Mouse (Mus musculus) embryonic facial prominence, embryonic 11.5 days (tissue): Measurements from ENCODE around the gene Phactr4. TPM values are rescaled to one million over a fixed set of nuclear protein-coding genes. Genes with fewer than 3 reads are reported as not detected.
"Not testable (repeated sequence)": the region's sequence is repeated elsewhere in the genome, so short reads cannot be mapped to it uniquely, and the experiment has no call there.

Experiments used
- ATAC-seq: fragments of 200-750 bp; cut with Nextera tagmentation; replicated peaks from 2 replicates; pipeline ENCODE4 v1.8.0; 2017; ENCODE audit warnings: low read depth; ENCODE audit not compliant: insufficient number of reproducible peaks, low FRiP score, low TSS enrichment
- DNase-seq: peaks from one replicate; pipeline ENCODE4 v3.0.0-alpha.2; 2015; ENCODE audit warnings: low spot score
- H3K27ac ChIP-seq: fragments of 300-500 bp; sonication (generic); replicated peaks from 2 replicates; pipeline ENCODE4 v1.5.1; 2014; ENCODE audit warnings: mild to moderate bottlenecking, low read depth, low read length, control low read depth
- H3K27me3 ChIP-seq: fragments of 300-500 bp; sonication (generic); 2 replicates; pipeline ENCODE4 v1.6.1; 2014; ENCODE audit warnings: mild to moderate bottlenecking, low read length, moderate library complexity, mixed read lengths; ENCODE audit not compliant: control insufficient read depth, insufficient read depth
- H3K36me3 ChIP-seq: fragments of 300-500 bp; sonication (generic); replicated peaks from 2 replicates; pipeline ENCODE4 v1.6.1; 2014; ENCODE audit warnings: low read depth, mild to moderate bottlenecking, low read length, moderate library complexity, mixed read lengths; ENCODE audit not compliant: control insufficient read depth, insufficient read depth
- H3K4me1 ChIP-seq: fragments of 300-500 bp; sonication (generic); 2 replicates; pipeline ENCODE4 v1.6.1; 2014; ENCODE audit warnings: low read length, mixed read lengths; ENCODE audit not compliant: control insufficient read depth, insufficient read depth
- H3K4me2 ChIP-seq: fragments of 300-500 bp; sonication (generic); 2 replicates; pipeline ENCODE4 v1.6.1; 2014; ENCODE audit warnings: low read depth, mild to moderate bottlenecking, control low read depth, low read length, moderate library complexity
- H3K4me3 ChIP-seq: fragments of 300-500 bp; sonication (generic); 2 replicates; pipeline ENCODE4 v1.5.1; 2014; ENCODE audit warnings: low read depth, low read length, control low read depth
- H3K9ac ChIP-seq: fragments of 300-500 bp; sonication (generic); replicated peaks from 2 replicates; pipeline ENCODE4 v1.6.1; 2014; ENCODE audit warnings: mild to moderate bottlenecking, control low read depth, low read length
- H3K9me3 ChIP-seq: fragments of 300-500 bp; sonication (generic); replicated peaks from 2 replicates; pipeline ENCODE4 v1.6.1; 2016; ENCODE audit warnings: mild to moderate bottlenecking, low read length, inconsistent platforms, mixed read lengths; ENCODE audit not compliant: control insufficient read depth
- WGBS: fragments of 180-500 bp; shearing (Covaris S2); extraction: QIAGEN DNeasy Blood & Tissue Kit; methylation state at CpG from one replicate; pipeline ENCODE4 v1.1.7; 2014; 5-methylcytosine and 5-hydroxymethylcytosine counted together
- polyA plus RNA-seq: library from polyadenylated mRNA; unstranded; fragments of >200 nt; fragmentation: Nextera tagmentation; extraction: Ambion mirVana; gene quantifications from 2 replicates; pipeline ENCODE4 v1.2.1, GENCODE M21; 2014

The Phactr4 gene
- polyA plus RNA-seq, 1 experiment from 2014 or later: 23.1 TPM

GRCm38 (mm10) chr4:132427493-132427892 lies 5.2 kb upstream of the Phactr4 start:
- no peaks in the 10 kb centered on the region for H3K4me1 ChIP-seq
- WGBS: 81% methylated on average over 4 of the region's 4 CpGs
- H3K9ac ChIP-seq: no peak overlapping the region

GRCm38 (mm10) chr4:132426021-132426420 lies 3.7 kb upstream of the Phactr4 start:
- H3K9me3 ChIP-seq: no peaks in the 10 kb centered on the region
- WGBS: 74% methylated on average over 2 of the region's 2 CpGs
- no peak overlapping the region for H3K4me2 ChIP-seq
- H3K4me3 ChIP-seq: no peak overlapping the region
- DNase-seq: no peak
- no peak for ATAC-seq
- no peaks in the 10 kb centered on the region for H3K36me3 ChIP-seq
- no peak overlapping the region for H3K9ac ChIP-seq
- no peaks in the 10 kb centered on the region for H3K4me1 ChIP-seq
- no peaks in the 10 kb centered on the region for H3K27me3 ChIP-seq
- no peak overlapping the region for H3K27ac ChIP-seq

More at GRCm38 (mm10) chr4:132427493-132427892, 5.2 kb upstream of the Phactr4 start:
- DNase-seq (no peak), ATAC-seq (no peak)
- Histone ChIP-seq H3K36me3 (no peaks in the 10 kb centered on the region), H3K4me2 (no peak overlapping the region), H3K27ac (no peak overlapping the region), H3K4me3 (no peak overlapping the region), H3K27me3 (no peaks in the 10 kb centered on the region), H3K9me3 (no peaks in the 10 kb centered on the region)

DNA sequence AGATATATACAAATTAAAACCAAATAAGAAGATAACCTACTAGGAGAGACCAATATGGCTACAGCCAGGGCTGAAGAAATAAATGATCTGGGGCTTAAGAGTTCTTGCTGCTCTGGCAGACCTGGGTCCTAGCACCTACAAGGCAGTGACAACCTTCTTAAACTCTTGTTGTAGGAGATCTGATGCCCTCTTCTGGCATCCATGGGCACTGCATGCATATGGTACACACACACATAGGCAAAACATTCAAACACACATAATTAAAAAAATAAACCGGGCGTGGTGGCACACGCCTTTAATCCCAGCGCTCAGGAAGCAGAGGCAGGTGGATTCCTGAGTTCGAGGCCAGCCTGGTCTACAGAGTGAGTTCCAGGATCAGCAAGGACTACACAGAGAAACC lies 2.5 kb upstream of the Phactr4 start:
- Histone ChIP-seq H3K27me3 (no peaks in the 10 kb centered on the region), H3K4me2 (no peak overlapping the region), H3K27ac (no peak overlapping the region), H3K4me3 (no peak overlapping the region), H3K9me3 (no peaks in the 10 kb centered on the region), H3K4me1 (no peaks in the 10 kb centered on the region), H3K36me3 (no peaks in the 10 kb centered on the region), H3K9ac (no peak overlapping the region)
- DNase-seq (no peak), ATAC-seq (no peak)
- WGBS: 98% methylated on average over 5 of the region's 5 CpGs

- WGBS: 1% methylated on average over 13 of the region's 13 CpGs
- H3K27ac ChIP-seq: peak overlapping the region; percentile 96
- H3K9ac ChIP-seq: peak overlapping the region; percentile 96
- no peaks in the 10 kb centered on the region for H3K9me3 ChIP-seq
- DNase-seq: peak; percentile 69
- H3K36me3 ChIP-seq: no peaks in the 10 kb centered on the region
- H3K4me1 ChIP-seq: no peaks in the 10 kb centered on the region
- peak overlapping the region; percentile 80 for H3K4me3 ChIP-seq
- ATAC-seq: no peak
- peak overlapping the region; percentile 57 for H3K4me2 ChIP-seq
- no peaks in the 10 kb centered on the region for H3K27me3 ChIP-seq
These were observed 750 bp downstream of the Phactr4 start for GRCm38 (mm10) chr4:132421556-132421922.

DNA sequence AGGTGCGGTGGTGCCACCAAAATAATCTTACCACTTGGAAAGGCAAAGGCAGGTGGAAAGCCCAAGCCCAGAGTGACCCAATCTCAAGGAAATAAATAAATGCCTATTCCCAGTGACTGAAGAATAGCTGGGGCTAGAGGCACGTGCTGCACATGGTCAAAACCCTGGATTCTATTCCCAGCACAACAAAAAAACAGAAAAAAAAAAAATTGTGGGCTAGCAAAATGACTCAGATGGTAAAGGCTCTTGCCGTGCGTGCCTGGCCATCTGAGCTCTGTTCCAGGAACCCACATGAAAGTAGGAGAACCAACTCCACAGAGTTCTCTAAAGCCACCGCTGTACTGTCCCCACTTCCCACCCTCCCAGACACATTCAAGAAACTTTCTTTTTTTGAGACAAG lies 1.8 kb downstream of the Phactr4 start:
- Histone ChIP-seq H3K27ac (no peak overlapping the region), H3K9ac (no peak overlapping the region), H3K4me3 (no peak overlapping the region), H3K36me3 (no peaks in the 10 kb centered on the region), H3K4me2 (no peak overlapping the region), H3K4me1 (no peaks in the 10 kb centered on the region), H3K27me3 (no peaks in the 10 kb centered on the region), H3K9me3 (no peaks in the 10 kb centered on the region)
- ATAC-seq: no peak
- WGBS: 74% methylated on average over 5 of the region's 5 CpGs
- DNase-seq: no peak

- Histone ChIP-seq H3K4me2 (no peak overlapping the region), H3K9me3 (no peaks in the 10 kb centered on the region)
- ATAC-seq: no peak
These were observed 6.3 kb downstream of the Phactr4 start for GRCm38 (mm10) chr4:132415966-132416365.

DNA sequence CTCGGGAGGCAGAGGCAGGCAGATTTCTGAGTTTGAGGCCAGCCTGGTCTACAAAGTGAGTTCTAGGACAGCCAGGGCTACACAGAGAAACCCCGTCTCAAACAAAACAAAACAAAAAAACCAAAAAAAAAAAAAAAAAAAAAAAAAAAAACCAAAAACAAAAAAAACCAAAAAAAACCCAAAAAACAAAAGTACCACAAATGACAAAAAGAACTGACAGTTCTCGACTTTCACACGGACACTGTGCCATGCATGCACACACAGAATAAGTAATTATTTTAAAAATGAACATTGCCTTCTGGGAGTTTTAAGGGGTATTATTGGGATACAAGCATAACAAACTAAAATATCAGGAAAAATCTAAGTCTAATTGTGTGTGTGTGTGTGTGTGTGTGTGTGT lies 9.0 kb downstream of the Phactr4 start:
- ATAC-seq, H3K4me3 ChIP-seq, H3K27me3 ChIP-seq, DNase-seq, H3K36me3 ChIP-seq, H3K4me1 ChIP-seq, H3K4me2 ChIP-seq, H3K9ac ChIP-seq, H3K27ac ChIP-seq, H3K9me3 ChIP-seq: not testable (repeated sequence)
- 97% methylated on average over 4 of the region's 4 CpGs for WGBS

More at GRCm38 (mm10) chr4:132415966-132416365, 6.3 kb downstream of the Phactr4 start:
- no peaks in the 10 kb centered on the region for H3K36me3 ChIP-seq
- H3K27me3 ChIP-seq: no peaks in the 10 kb centered on the region
- no peaks in the 10 kb centered on the region for H3K4me1 ChIP-seq
- H3K27ac ChIP-seq: no peak overlapping the region
- H3K4me3 ChIP-seq: no peak overlapping the region
- DNase-seq: no peak
- no peak overlapping the region for H3K9ac ChIP-seq

- WGBS: 62% methylated on average over 8 of the region's 8 CpGs
- Histone ChIP-seq H3K9ac (no peak overlapping the region), H3K36me3 (no peaks in the 10 kb centered on the region), H3K9me3 (no peaks in the 10 kb centered on the region), H3K4me3 (no peak overlapping the region), H3K4me2 (no peak overlapping the region), H3K4me1 (no peaks in the 10 kb centered on the region), H3K27me3 (no peaks in the 10 kb centered on the region), H3K27ac (no peak overlapping the region)
- ATAC-seq (no peak), DNase-seq (peak; percentile 52)
These were observed 10.8 kb downstream of the Phactr4 start for GRCm38 (mm10) chr4:132411322-132412094.
